Mouse (Mus musculus): ENCODE results near the gene Slc19a2. TPM values are rescaled to one million over a fixed set of nuclear protein-coding genes. Genes with fewer than 3 reads are reported as not detected.

Slc19a2 gene
- polyA plus RNA-seq, 1 experiment = 12.4 TPM

Other genes with a start within 250 kb of the Slc19a2 start
- gene Sele, start 200.8 kb upstream of the Slc19a2 start, polyA plus RNA-seq (2012; rRNA removed) = 0.02 TPM in 1 of 2 replicates, not detected in the other
- gene Sell, start 187.1 kb upstream of the Slc19a2 start, polyA plus RNA-seq (2012; rRNA removed) = 0.11 and 0.24 TPM in 2 replicates
- gene Selp, start 133.8 kb upstream of the Slc19a2 start, polyA plus RNA-seq (2012; rRNA removed) = 0.06 TPM in 1 of 2 replicates, not detected in the other
- gene F5, start 97.2 kb upstream of the Slc19a2 start, polyA plus RNA-seq (2012; rRNA removed) = 0.27 and 0.46 TPM in 2 replicates
- gene Ccdc181, start 26.5 kb downstream of the Slc19a2 start, polyA plus RNA-seq (2012; rRNA removed) = 22.1 and 22.8 TPM in 2 replicates
- gene Nme7, start 55.1 kb downstream of the Slc19a2 start, polyA plus RNA-seq (2012; rRNA removed) = 22.2 and 24.7 TPM in 2 replicates
- 20.8 and 22.8 TPM in 2 replicates for gene Blzf1, start 58.4 kb downstream of the Slc19a2 start, polyA plus RNA-seq (2012; rRNA removed)
- gene Atp1b1, start 209.3 kb downstream of the Slc19a2 start, polyA plus RNA-seq (2012; rRNA removed) = 1,439 and 1,479 TPM in 2 replicates